Mouse (Mus musculus): Measurements from ENCODE around the gene Tex38. TPM values are rescaled to one million over a fixed set of nuclear protein-coding genes. Genes with fewer than 3 reads are reported as not detected.

Gene Tex38
- polyA plus RNA-seq (2015; fragmentation: Nextera tagmentation; extraction: Ambion mirVana): 0.53 TPM in 1 of 2 replicates, not detected in the other

GRCm38 (mm10) chr4:115780918-115781317 lies at the start of gene Tex38:
Gene Tex38 (minus strand): TSS chr4:115781018.
- H3K9ac ChIP-seq: no peak within 1 kb of the TSS
- no peak for ATAC-seq (ENCODE audit: insufficient number of reproducible peaks, insufficient read depth, low FRiP score, low TSS enrichment, low read depth)
- no peak within 1 kb of the TSS for H3K4me2 ChIP-seq
- no peaks in the 10 kb centered on the region for H3K27me3 ChIP-seq
- no peaks in the 10 kb centered on the region for H3K9me3 ChIP-seq
- H3K27ac ChIP-seq: no peak within 1 kb of the TSS
- 75% methylated on average over 3 of the region's 3 CpGs for WGBS
- H3K36me3 ChIP-seq: peaks cover 19% of the 10 kb centered on the region
- H3K4me3 ChIP-seq: no peak within 1 kb of the TSS
- peaks cover 9% of the 10 kb centered on the region for H3K4me1 ChIP-seq

GRCm38 (mm10) chr4:115830491-115830890 lies 49.7 kb upstream of the Tex38 start:
- peaks cover 31% of the 10 kb centered on the region for H3K36me3 ChIP-seq
- no peak overlapping the region for H3K9ac ChIP-seq
- ATAC-seq (ENCODE audit: insufficient number of reproducible peaks, insufficient read depth, low FRiP score, low TSS enrichment, low read depth): no peak
- H3K9me3 ChIP-seq: no peaks in the 10 kb centered on the region
- peaks cover 8% of the 10 kb centered on the region; the same call in 1 of the 2 replicates for H3K27me3 ChIP-seq
- H3K4me1 ChIP-seq: peaks cover 9% of the 10 kb centered on the region
- H3K4me2 ChIP-seq: no peak overlapping the region
- WGBS: 80% methylated on average over 5 of the region's 5 CpGs
- H3K4me3 ChIP-seq: no peak overlapping the region
- no peak overlapping the region for H3K27ac ChIP-seq

GRCm38 (mm10) chr4:115828572-115828902 lies 47.7 kb upstream of the Tex38 start:
- peaks cover 8% of the 10 kb centered on the region; the same call in 1 of the 2 replicates for H3K27me3 ChIP-seq
- peaks cover 17% of the 10 kb centered on the region for H3K4me1 ChIP-seq
- peaks cover 20% of the 10 kb centered on the region for H3K36me3 ChIP-seq
- no peak; the same call in 1 of the 2 replicates for ATAC-seq (ENCODE audit: insufficient number of reproducible peaks, insufficient read depth, low FRiP score, low TSS enrichment, low read depth)
- H3K4me3 ChIP-seq: peak overlapping the region; percentile 85
- H3K9ac ChIP-seq: peak overlapping the region; percentile 85
- peak overlapping the region; percentile 65 for H3K4me2 ChIP-seq
- no peaks in the 10 kb centered on the region for H3K9me3 ChIP-seq
- WGBS: 7% methylated on average over 8 of the region's 8 CpGs
- no peak overlapping the region for H3K27ac ChIP-seq

- H3K36me3 ChIP-seq: peaks cover 18% of the 10 kb centered on the region
- peak within 1 kb of the TSS; percentile 65 for H3K4me2 ChIP-seq
- no peaks in the 10 kb centered on the region for H3K9me3 ChIP-seq
- H3K4me1 ChIP-seq: peaks cover 17% of the 10 kb centered on the region
- ATAC-seq (ENCODE audit: insufficient number of reproducible peaks, insufficient read depth, low FRiP score, low TSS enrichment, low read depth): peak; percentile 70
- H3K4me3 ChIP-seq: peak within 1 kb of the TSS; percentile 85
- H3K27ac ChIP-seq: peak within 1 kb of the TSS; percentile 68
- peak within 1 kb of the TSS; percentile 85 for H3K9ac ChIP-seq
- H3K27me3 ChIP-seq: peaks cover 8% of the 10 kb centered on the region; the same call in 1 of the 2 replicates
- 1% methylated on average over 46 of the region's 57 CpGs for WGBS
These were observed 47.2 kb upstream of the Tex38 start, which contains the start of gene Mob3c for GRCm38 (mm10) chr4:115827888-115828571. Gene Mob3c (plus strand): TSS chr4:115828092.

GRCm38 (mm10) chr4:115827535-115827887 lies 46.7 kb upstream of the Tex38 start:
- peaks cover 13% of the 10 kb centered on the region for H3K36me3 ChIP-seq
- peak overlapping the region; percentile 85 for H3K9ac ChIP-seq
- H3K27me3 ChIP-seq: peaks cover 8% of the 10 kb centered on the region; the same call in 1 of the 2 replicates
- 1% methylated on average over 4 of the region's 4 CpGs for WGBS
- H3K9me3 ChIP-seq: no peaks in the 10 kb centered on the region
- H3K27ac ChIP-seq: peak overlapping the region; percentile 68; the same call in 1 of the 2 replicates
- peak overlapping the region; percentile 85 for H3K4me3 ChIP-seq
- ATAC-seq (ENCODE audit: insufficient number of reproducible peaks, insufficient read depth, low FRiP score, low TSS enrichment, low read depth): no peak
- peak overlapping the region; percentile 65 for H3K4me2 ChIP-seq
- peaks cover 17% of the 10 kb centered on the region for H3K4me1 ChIP-seq

- H3K9ac ChIP-seq: no peak overlapping the region
- H3K9me3 ChIP-seq: no peaks in the 10 kb centered on the region
- H3K4me2 ChIP-seq: peak overlapping the region; percentile 65
- peaks cover 8% of the 10 kb centered on the region; the same call in 1 of the 2 replicates for H3K27me3 ChIP-seq
- 59% methylated on average over 3 of the region's 3 CpGs for WGBS
- peaks cover 17% of the 10 kb centered on the region for H3K4me1 ChIP-seq
- no peak for ATAC-seq (ENCODE audit: insufficient number of reproducible peaks, insufficient read depth, low FRiP score, low TSS enrichment, low read depth)
- H3K27ac ChIP-seq: no peak overlapping the region
- no peak overlapping the region for H3K4me3 ChIP-seq
- H3K36me3 ChIP-seq: peaks cover 9% of the 10 kb centered on the region
These were observed 46.2 kb upstream of the Tex38 start for GRCm38 (mm10) chr4:115827066-115827465.

GRCm38 (mm10) chr4:115825271-115825670 lies 44.5 kb upstream of the Tex38 start:
- peaks cover 8% of the 10 kb centered on the region; the same call in 1 of the 2 replicates for H3K27me3 ChIP-seq
- ATAC-seq (ENCODE audit: insufficient number of reproducible peaks, insufficient read depth, low FRiP score, low TSS enrichment, low read depth): no peak
- H3K9me3 ChIP-seq: no peaks in the 10 kb centered on the region
- H3K9ac ChIP-seq: no peak overlapping the region
- 85% methylated on average over 2 of the region's 2 CpGs for WGBS
- H3K4me3 ChIP-seq: no peak overlapping the region
- H3K36me3 ChIP-seq: no peaks in the 10 kb centered on the region
- H3K4me1 ChIP-seq: peaks cover 17% of the 10 kb centered on the region
- H3K27ac ChIP-seq: no peak overlapping the region
- no peak overlapping the region for H3K4me2 ChIP-seq

- 0 out of 2 replicates have a peak, but pooled peaks cover 4% of the 10 kb centered on the region for H3K27me3 ChIP-seq
- H3K4me3 ChIP-seq: no peak overlapping the region
- 0 out of 2 replicates have a peak overlapping the region, but pooled peaks have one; percentile 12 for H3K9ac ChIP-seq
- H3K36me3 ChIP-seq: peaks cover 5% of the 10 kb centered on the region
- no peaks in the 10 kb centered on the region for H3K9me3 ChIP-seq
- H3K27ac ChIP-seq: no peak overlapping the region
- peaks cover 17% of the 10 kb centered on the region for H3K4me1 ChIP-seq
- no peak overlapping the region for H3K4me2 ChIP-seq
- 53% methylated on average over 2 of the region's 2 CpGs for WGBS
- ATAC-seq (ENCODE audit: insufficient number of reproducible peaks, insufficient read depth, low FRiP score, low TSS enrichment, low read depth): no peak
These were observed 43.4 kb upstream of the Tex38 start for GRCm38 (mm10) chr4:115824178-115824577.

GRCm38 (mm10) chr4:115821928-115822327 lies 41.1 kb upstream of the Tex38 start:
- no peak overlapping the region for H3K9ac ChIP-seq
- no peak overlapping the region for H3K27ac ChIP-seq
- H3K36me3 ChIP-seq: peaks cover 12% of the 10 kb centered on the region
- no peak overlapping the region for H3K4me2 ChIP-seq
- no peak overlapping the region for H3K4me3 ChIP-seq
- no peak for ATAC-seq (ENCODE audit: insufficient number of reproducible peaks, insufficient read depth, low FRiP score, low TSS enrichment, low read depth)
- no peaks in the 10 kb centered on the region for H3K9me3 ChIP-seq
- peaks cover 8% of the 10 kb centered on the region; the same call in 1 of the 2 replicates for H3K4me1 ChIP-seq
- WGBS: 72% methylated on average over 3 of the region's 3 CpGs
- no peaks in the 10 kb centered on the region for H3K27me3 ChIP-seq

- Histone ChIP-seq H3K4me3 (no peak overlapping the region), H3K27me3 (no peaks in the 10 kb centered on the region), H3K4me2 (no peak overlapping the region), H3K27ac (no peak overlapping the region), H3K9me3 (no peaks in the 10 kb centered on the region), H3K36me3 (peaks cover 12% of the 10 kb centered on the region), H3K9ac (no peak overlapping the region), H3K4me1 (peaks cover 8% of the 10 kb centered on the region; the same call in 1 of the 2 replicates)
- no peak for ATAC-seq (ENCODE audit: insufficient number of reproducible peaks, insufficient read depth, low FRiP score, low TSS enrichment, low read depth)
These were observed 40.6 kb upstream of the Tex38 start for GRCm38 (mm10) chr4:115821431-115821830.

- no peaks in the 10 kb centered on the region for H3K27me3 ChIP-seq
- WGBS: 68% methylated on average over 3 of the region's 3 CpGs
- no peak overlapping the region for H3K4me2 ChIP-seq
- no peak overlapping the region for H3K27ac ChIP-seq
- ATAC-seq (ENCODE audit: insufficient number of reproducible peaks, insufficient read depth, low FRiP score, low TSS enrichment, low read depth): no peak
- peaks cover 17% of the 10 kb centered on the region for H3K36me3 ChIP-seq
- no peaks in the 10 kb centered on the region for H3K9me3 ChIP-seq
- no peak overlapping the region for H3K4me3 ChIP-seq
- peaks cover 8% of the 10 kb centered on the region; the same call in 1 of the 2 replicates for H3K4me1 ChIP-seq
- no peak overlapping the region for H3K9ac ChIP-seq
These were observed 40.1 kb upstream of the Tex38 start for GRCm38 (mm10) chr4:115820944-115821343.

GRCm38 (mm10) chr4:115820199-115820598 lies 39.4 kb upstream of the Tex38 start:
- H3K27me3 ChIP-seq: no peaks in the 10 kb centered on the region
- peaks cover 8% of the 10 kb centered on the region; the same call in 1 of the 2 replicates for H3K4me1 ChIP-seq
- H3K9ac ChIP-seq: no peak overlapping the region
- no peak overlapping the region for H3K4me2 ChIP-seq
- 62% methylated on average over 3 of the region's 3 CpGs for WGBS
- no peak for ATAC-seq (ENCODE audit: insufficient number of reproducible peaks, insufficient read depth, low FRiP score, low TSS enrichment, low read depth)
- H3K36me3 ChIP-seq: peaks cover 25% of the 10 kb centered on the region
- no peaks in the 10 kb centered on the region for H3K9me3 ChIP-seq
- H3K4me3 ChIP-seq: no peak overlapping the region
- H3K27ac ChIP-seq: no peak overlapping the region
